Mouse (Mus musculus) stomach, embryonic 14.5 days (tissue): ENCODE data around the gene Aip. TPM values are rescaled to one million over a fixed set of nuclear protein-coding genes. Genes with fewer than 3 reads are reported as not detected.

Source experiments
- ATAC-seq: fragments of 200-750 bp; cut with Nextera tagmentation; 2 replicates; pipeline ENCODE4 v1.8.0; 2017; ENCODE audit warnings: low read depth, moderate TSS enrichment; ENCODE audit not compliant: insufficient number of reproducible peaks, insufficient read depth, low FRiP score
- H3K27ac ChIP-seq: fragments of 300-500 bp; sonication (generic); 2 replicates; pipeline ENCODE4 v1.5.1; 2014; ENCODE audit warnings: mild to moderate bottlenecking, low read length, moderate library complexity, mixed read lengths
- H3K27me3 ChIP-seq: fragments of 300-500 bp; sonication (generic); 2 replicates; pipeline ENCODE4 v1.6.1; 2014; ENCODE audit warnings: low read length, control low read depth, mixed read lengths; ENCODE audit not compliant: control insufficient read depth, insufficient read depth
- H3K36me3 ChIP-seq: fragments of 300-500 bp; sonication (generic); 2 replicates; pipeline ENCODE4 v1.6.1; 2014; ENCODE audit warnings: mild to moderate bottlenecking, control low read depth, low read length, moderate library complexity, mixed read lengths; ENCODE audit not compliant: control insufficient read depth, insufficient read depth
- H3K4me1 ChIP-seq: fragments of 300-500 bp; sonication (generic); 2 replicates; pipeline ENCODE4 v1.6.1; 2014; ENCODE audit warnings: low read length, control low read depth, mixed read lengths; ENCODE audit not compliant: control insufficient read depth, insufficient read depth
- H3K4me2 ChIP-seq: fragments of 300-500 bp; sonication (generic); replicated peaks from 2 replicates; pipeline ENCODE4 v1.6.1; 2014; ENCODE audit warnings: low read depth, low read length, control low read depth
- H3K4me3 ChIP-seq: fragments of 300-500 bp; sonication (generic); 2 replicates; pipeline ENCODE4 v1.5.1; 2014; ENCODE audit warnings: low read depth, low read length, control low read depth
- H3K9ac ChIP-seq: fragments of 300-500 bp; sonication (generic); replicated peaks from 2 replicates; pipeline ENCODE4 v1.6.1; 2014; ENCODE audit warnings: low read depth, mild to moderate bottlenecking, control low read depth, low read length, moderate library complexity, mixed read lengths
- H3K9me3 ChIP-seq: fragments of 300-500 bp; sonication (generic); 2 replicates; pipeline ENCODE4 v1.6.1; 2016; ENCODE audit warnings: low read depth, low read length, control low read depth; ENCODE audit not compliant: control insufficient read depth
- WGBS: fragments of 180-500 bp; shearing (Covaris S2); extraction: QIAGEN DNeasy Blood & Tissue Kit; methylation state at CpG from one replicate; pipeline ENCODE4 v1.1.7; 2014; 5-methylcytosine and 5-hydroxymethylcytosine counted together
- polyA plus RNA-seq: library from polyadenylated mRNA; unstranded; fragments of >200 nt; fragmentation: Nextera tagmentation; extraction: Ambion mirVana; gene quantifications from 2 replicates; pipeline ENCODE4 v1.2.1, GENCODE M21; 2014

The Aip gene
- polyA plus RNA-seq, 1 experiment from 2014 or later: 101 TPM

GRCm38 (mm10) chr19:4091383-4091782 is 34.3 kb downstream of the Aip start:
- WGBS: 60% methylated on average over 2 of the region's 2 CpGs

GRCm38 (mm10) chr19:4090446-4090845 is 35.2 kb downstream of the Aip start:
- no peaks in the 10 kb centered on the region for H3K27me3 ChIP-seq
- H3K9me3 ChIP-seq: no peaks in the 10 kb centered on the region
- WGBS: 90% methylated on average over 3 of the region's 3 CpGs
- no peaks in the 10 kb centered on the region for H3K36me3 ChIP-seq
- H3K4me2 ChIP-seq: no peak overlapping the region
- no peak overlapping the region for H3K4me3 ChIP-seq
- ATAC-seq: no peak
- no peaks in the 10 kb centered on the region for H3K4me1 ChIP-seq
- H3K9ac ChIP-seq: no peak overlapping the region
- H3K27ac ChIP-seq: no peak overlapping the region

More at GRCm38 (mm10) chr19:4091383-4091782, 34.3 kb downstream of the Aip start:
- Histone ChIP-seq H3K27me3 (no peaks in the 10 kb centered on the region), H3K36me3 (no peaks in the 10 kb centered on the region), H3K9me3 (no peaks in the 10 kb centered on the region), H3K27ac (no peak overlapping the region), H3K4me2 (no peak overlapping the region), H3K4me1 (peaks cover 3% of the 10 kb centered on the region; the same call in 1 of the 2 replicates), H3K4me3 (no peak overlapping the region), H3K9ac (no peak overlapping the region)
- ATAC-seq: no peak

- Histone ChIP-seq H3K4me3 (no peak overlapping the region), H3K9ac (no peak overlapping the region), H3K36me3 (no peaks in the 10 kb centered on the region), H3K4me1 (no peaks in the 10 kb centered on the region), H3K4me2 (no peak overlapping the region), H3K27ac (no peak overlapping the region), H3K27me3 (no peaks in the 10 kb centered on the region), H3K9me3 (no peaks in the 10 kb centered on the region)
- 82% methylated on average over 6 of the region's 6 CpGs for WGBS
- ATAC-seq: no peak
Measured at GRCm38 (mm10) chr19:4089128-4089527, 36.5 kb downstream of the Aip start.

GRCm38 (mm10) chr19:4088146-4088545 is 37.5 kb downstream of the Aip start:
- no peak for ATAC-seq
- 38% methylated on average over 5 of the region's 5 CpGs for WGBS

GRCm38 (mm10) chr19:4087090-4087489 is 38.6 kb downstream of the Aip start:
- H3K4me3 ChIP-seq: no peak overlapping the region
- ATAC-seq: no peak

More at GRCm38 (mm10) chr19:4088146-4088545, 37.5 kb downstream of the Aip start:
- H3K27me3 ChIP-seq: no peaks in the 10 kb centered on the region
- H3K4me1 ChIP-seq: no peaks in the 10 kb centered on the region
- no peak overlapping the region for H3K4me3 ChIP-seq
- H3K9me3 ChIP-seq: no peaks in the 10 kb centered on the region
- no peak overlapping the region for H3K27ac ChIP-seq
- H3K4me2 ChIP-seq: no peak overlapping the region
- no peak overlapping the region for H3K9ac ChIP-seq
- no peaks in the 10 kb centered on the region for H3K36me3 ChIP-seq

GRCm38 (mm10) chr19:4086156-4086555 is 39.5 kb downstream of the Aip start:
- H3K9ac ChIP-seq: no peak overlapping the region
- no peaks in the 10 kb centered on the region for H3K36me3 ChIP-seq
- no peaks in the 10 kb centered on the region for H3K9me3 ChIP-seq
- H3K4me1 ChIP-seq: no peaks in the 10 kb centered on the region
- no peak overlapping the region for H3K27ac ChIP-seq
- no peak overlapping the region for H3K4me3 ChIP-seq
- WGBS: 91% methylated on average over 15 of the region's 15 CpGs
- H3K27me3 ChIP-seq: no peaks in the 10 kb centered on the region
- H3K4me2 ChIP-seq: no peak overlapping the region
- no peak for ATAC-seq

More at GRCm38 (mm10) chr19:4087090-4087489, 38.6 kb downstream of the Aip start:
- Histone ChIP-seq H3K27me3 (no peaks in the 10 kb centered on the region), H3K9me3 (no peaks in the 10 kb centered on the region), H3K36me3 (no peaks in the 10 kb centered on the region), H3K27ac (no peak overlapping the region), H3K9ac (no peak overlapping the region), H3K4me1 (no peaks in the 10 kb centered on the region), H3K4me2 (no peak overlapping the region)
- 86% methylated on average over 5 of the region's 5 CpGs for whole genome bisulfite sequencing

- no peak for ATAC-seq
- WGBS: 88% methylated on average over 1 of the region's 1 CpGs
- H3K4me1 ChIP-seq: no peaks in the 10 kb centered on the region
Measured at GRCm38 (mm10) chr19:4084984-4085383, 40.7 kb downstream of the Aip start.

GRCm38 (mm10) chr19:4083826-4084225 is 41.8 kb downstream of the Aip start:
- H3K27me3 ChIP-seq: no peaks in the 10 kb centered on the region
- WGBS: 17% methylated on average over 8 of the region's 8 CpGs
- H3K9me3 ChIP-seq: no peaks in the 10 kb centered on the region
- H3K9ac ChIP-seq: no peak overlapping the region
- H3K4me1 ChIP-seq: no peaks in the 10 kb centered on the region
- H3K27ac ChIP-seq: no peak overlapping the region
- no peak overlapping the region for H3K4me2 ChIP-seq
- H3K36me3 ChIP-seq: no peaks in the 10 kb centered on the region
- H3K4me3 ChIP-seq: no peak overlapping the region
- no peak for ATAC-seq

More at GRCm38 (mm10) chr19:4084984-4085383, 40.7 kb downstream of the Aip start:
- Histone ChIP-seq H3K27me3 (no peaks in the 10 kb centered on the region), H3K9me3 (no peaks in the 10 kb centered on the region), H3K4me3 (no peak overlapping the region), H3K4me2 (no peak overlapping the region), H3K27ac (no peak overlapping the region), H3K9ac (no peak overlapping the region), H3K36me3 (no peaks in the 10 kb centered on the region)

- no peaks in the 10 kb centered on the region for H3K27me3 ChIP-seq
- H3K36me3 ChIP-seq: no peaks in the 10 kb centered on the region
- WGBS: 83% methylated on average over 7 of the region's 7 CpGs
- H3K4me3 ChIP-seq: no peak overlapping the region
- no peaks in the 10 kb centered on the region for H3K9me3 ChIP-seq
- no peak overlapping the region for H3K27ac ChIP-seq
- no peak overlapping the region for H3K9ac ChIP-seq
- ATAC-seq: no peak
- H3K4me1 ChIP-seq: no peaks in the 10 kb centered on the region
- no peak overlapping the region for H3K4me2 ChIP-seq
Measured at GRCm38 (mm10) chr19:4083316-4083715, 42.3 kb downstream of the Aip start.
